Mouse (Mus musculus): ENCODE measurements around the gene Clec2d. TPM values are rescaled to one million over a fixed set of nuclear protein-coding genes. Genes with fewer than 3 reads are reported as not detected.
"Not testable (repeated sequence)": the region's sequence is repeated elsewhere in the genome, so short reads cannot be mapped to it uniquely, and the experiment has no call there.

Gene Clec2d
- polyA plus RNA-seq, 1 experiment, result 14.0 TPM

DNA sequence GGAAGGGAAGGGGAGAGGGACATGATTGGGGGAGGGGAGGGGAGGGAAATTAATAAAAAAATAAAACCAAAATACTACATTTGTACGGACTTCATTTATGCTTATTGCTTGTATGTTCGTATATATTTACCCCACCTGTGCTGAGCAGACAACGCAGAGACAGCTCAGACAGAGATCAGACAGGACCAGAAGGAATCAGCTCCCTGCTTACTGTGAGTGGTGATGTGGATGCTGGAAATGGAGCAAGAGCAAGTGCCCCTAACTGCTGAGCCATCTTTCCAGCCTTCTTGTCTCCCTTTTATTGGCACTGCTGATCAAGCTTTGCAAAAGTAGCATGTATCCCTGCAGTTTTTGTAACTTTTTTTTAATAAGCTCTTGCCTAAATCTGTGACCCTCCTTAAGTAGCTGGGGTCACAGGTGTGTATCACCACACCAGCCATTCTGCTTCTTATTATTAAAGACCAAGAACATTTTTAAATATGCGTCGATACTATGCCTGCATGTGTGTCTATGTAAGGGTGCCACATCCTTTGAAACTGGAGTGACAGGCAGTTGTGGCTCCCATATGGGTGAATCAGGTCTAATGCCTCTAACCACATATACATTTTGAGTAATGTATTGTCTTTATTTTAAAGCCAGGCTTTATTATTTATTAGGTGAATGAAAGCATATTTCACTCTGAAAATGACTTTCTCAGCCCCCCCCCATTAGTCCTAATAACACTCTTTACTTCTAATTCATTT, 6.2 kb downstream of the Clec2d start:
- no peak for DNase-seq (ENCODE audit: extremely low spot score in 1 of 2, low spot score in 1 of 2)

DNA sequence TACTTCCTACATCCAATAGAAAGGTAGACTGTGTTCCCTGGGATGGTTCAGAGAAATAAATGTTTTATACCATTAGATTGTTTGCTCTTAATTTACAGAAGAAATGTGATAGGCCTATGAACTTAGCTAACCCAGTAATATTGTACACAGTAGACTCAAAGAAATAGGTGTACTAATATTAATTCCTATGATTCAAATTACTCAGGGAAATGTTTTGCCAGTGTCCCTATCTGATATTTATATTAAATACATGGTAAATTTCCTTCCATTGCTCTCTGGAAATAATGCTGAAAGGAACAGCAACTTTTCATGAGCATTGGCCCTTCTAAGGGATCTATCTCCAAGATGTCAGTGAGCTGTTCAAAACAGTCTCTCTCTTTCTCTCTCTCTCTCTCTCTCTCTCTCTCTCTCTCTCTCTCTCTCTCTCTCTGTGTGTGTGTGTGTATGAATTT, 6.8 kb downstream of the Clec2d start:
- no peak for DNase-seq (ENCODE audit: extremely low spot score in 1 of 2, low spot score in 1 of 2)

DNA sequence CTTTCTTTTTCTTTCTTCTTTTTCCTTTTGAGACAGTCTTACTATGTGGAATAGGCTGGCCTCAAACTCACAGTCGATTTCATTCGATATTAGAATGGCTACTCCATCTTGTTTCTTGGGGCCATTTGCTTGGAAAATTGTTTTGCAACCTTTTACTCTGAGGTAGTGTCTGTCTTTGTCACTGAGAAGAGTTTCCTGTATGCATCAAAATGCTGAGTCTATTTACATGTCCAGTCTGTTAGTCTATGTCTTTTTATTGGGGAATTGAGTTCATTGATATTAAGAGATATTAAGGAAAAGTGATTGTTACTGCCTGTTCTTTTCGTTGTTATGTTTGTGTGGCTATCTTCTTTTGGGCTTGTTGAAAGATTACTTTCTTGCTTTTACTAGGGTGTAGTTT, 7.4 kb downstream of the Clec2d start:
- not testable (repeated sequence) for DNase-seq (ENCODE audit: extremely low spot score in 1 of 2, low spot score in 1 of 2)

DNA sequence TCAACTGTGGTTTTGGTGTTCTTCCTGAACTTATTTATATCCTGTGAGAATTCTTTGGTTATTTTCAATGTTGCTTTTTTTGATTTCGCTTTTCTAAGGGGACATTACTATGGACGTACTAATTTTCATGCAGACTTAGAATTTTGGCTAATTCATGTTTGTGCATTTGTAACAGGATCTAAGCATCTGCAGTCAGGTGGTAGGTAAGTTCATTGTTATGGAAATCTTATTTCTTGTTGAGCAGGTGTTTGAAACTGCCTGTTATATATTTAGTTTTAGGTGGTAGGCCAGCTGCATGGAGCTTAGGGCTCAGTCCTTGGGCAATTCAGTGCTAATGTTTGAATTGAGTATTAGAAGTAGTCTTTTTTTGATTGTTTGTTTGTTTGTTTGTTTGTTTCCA, 13.0 kb downstream of the Clec2d start:
- DNase-seq (ENCODE audit: extremely low spot score in 1 of 2, low spot score in 1 of 2), result no peak

DNA sequence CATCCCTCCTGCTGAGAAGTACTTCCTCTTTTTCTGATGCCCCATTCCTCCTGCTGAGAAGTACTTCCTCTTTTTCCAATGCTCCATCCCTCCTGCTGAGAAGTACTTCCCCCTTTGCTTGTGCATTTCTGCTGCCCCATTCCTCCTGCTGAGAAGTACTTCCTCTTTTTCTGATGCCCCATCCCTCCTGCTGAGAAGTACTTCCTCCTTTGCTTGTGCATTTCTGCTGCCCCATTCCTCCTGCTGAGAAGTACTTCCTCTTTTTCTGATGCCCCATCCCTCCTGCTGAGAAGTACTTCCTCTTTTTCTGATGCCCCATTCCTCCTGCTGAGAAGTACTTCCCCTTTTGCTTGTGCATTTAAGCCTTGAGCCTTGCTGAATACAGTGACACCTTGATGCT, 19.7 kb downstream of the Clec2d start:
- DNase-seq (ENCODE audit: extremely low spot score in 1 of 2, low spot score in 1 of 2), result not testable (repeated sequence)

DNA sequence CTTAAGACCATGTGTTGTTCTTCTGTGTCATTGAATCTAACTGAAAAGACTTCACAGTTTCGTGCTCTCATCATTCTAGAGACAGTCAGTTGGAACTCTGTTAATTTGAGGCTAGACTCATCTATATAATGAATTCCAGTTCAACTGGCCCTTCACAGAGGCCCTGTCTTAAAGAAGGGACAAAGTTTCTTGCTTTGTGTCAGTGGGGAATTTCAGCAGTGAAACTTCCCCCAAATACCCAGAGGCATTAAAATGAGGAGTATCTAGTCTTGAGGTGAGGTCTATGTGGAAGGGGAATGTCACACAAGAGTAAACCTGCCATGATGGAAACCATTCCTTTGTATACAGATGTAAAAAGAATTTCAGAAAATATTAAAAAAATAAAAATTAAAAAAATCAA, 21.9 kb downstream of the Clec2d start:
- no peak for DNase-seq (ENCODE audit: extremely low spot score in 1 of 2, low spot score in 1 of 2)

DNA sequence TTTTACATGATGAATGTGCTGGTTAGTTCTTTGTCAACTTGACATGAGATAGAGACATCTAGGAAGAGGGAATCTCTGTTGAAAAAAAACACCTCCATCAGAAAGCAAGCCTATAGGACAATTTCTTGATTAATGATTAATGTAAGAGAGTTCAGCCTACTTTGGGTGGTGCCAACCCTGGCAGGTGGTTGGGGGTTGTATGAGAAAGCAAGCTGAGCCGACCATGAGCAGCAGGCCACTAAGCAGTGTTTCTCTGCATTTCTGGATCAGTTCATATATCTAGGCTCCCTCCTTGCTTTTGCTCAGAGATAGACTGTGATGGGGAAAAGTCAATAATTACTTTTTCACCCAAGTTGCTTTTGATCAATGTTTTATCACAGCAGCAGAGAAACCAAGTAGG, 23.9 kb downstream of the Clec2d start:
- DNase-seq (ENCODE audit: extremely low spot score in 1 of 2, low spot score in 1 of 2), result no peak

DNA sequence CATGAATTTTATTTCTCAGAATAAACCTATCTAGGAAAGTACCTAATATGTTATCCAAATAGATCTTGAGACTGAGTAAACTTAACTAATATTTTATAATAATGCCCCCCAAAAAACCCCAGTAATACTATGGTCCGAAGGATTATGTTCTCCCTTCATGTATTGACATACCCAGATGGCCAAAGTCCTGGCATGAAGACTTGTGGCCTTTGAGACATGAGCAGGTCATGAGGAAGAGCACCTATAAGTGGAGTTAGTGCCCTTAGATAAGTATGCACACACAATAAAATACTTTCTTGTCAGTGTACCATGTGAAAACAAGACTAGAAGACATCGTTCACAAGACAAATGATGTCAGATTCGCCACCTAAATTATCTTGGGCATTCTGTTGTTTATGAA, 24.4 kb downstream of the Clec2d start:
- DNase-seq (ENCODE audit: extremely low spot score in 1 of 2, low spot score in 1 of 2), result no peak

DNA sequence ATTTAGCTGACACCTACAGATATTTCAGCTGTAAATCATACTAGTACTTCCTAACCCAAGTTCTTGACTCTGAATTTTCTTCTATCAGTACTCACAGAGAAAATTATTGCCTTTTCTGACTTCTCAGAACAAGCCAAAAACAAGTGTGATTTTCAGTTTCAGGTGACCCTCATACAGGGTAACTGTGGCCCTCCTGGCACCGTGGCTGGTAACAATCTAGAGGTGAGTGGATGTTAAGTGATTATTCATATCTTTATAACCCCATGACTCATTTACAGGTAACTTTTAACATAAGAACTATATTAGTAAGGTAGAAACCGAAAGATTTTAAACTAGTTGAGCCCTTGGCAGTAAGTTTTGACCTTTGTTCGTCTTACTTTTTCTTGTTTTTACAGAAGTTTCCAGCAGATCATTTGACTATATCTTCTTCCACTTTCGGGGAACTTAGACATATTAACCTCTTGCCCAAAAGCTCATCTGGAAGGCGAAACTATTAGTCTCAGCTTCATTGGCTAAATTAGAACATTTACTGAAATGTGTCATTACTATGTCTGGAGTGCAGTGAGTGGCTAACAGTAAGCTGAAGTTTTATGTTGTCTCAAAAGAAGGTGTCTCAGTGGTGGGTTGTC, 28.6 kb downstream of the Clec2d start:
- DNase-seq (ENCODE audit: extremely low spot score in 1 of 2, low spot score in 1 of 2), result no peak

DNA sequence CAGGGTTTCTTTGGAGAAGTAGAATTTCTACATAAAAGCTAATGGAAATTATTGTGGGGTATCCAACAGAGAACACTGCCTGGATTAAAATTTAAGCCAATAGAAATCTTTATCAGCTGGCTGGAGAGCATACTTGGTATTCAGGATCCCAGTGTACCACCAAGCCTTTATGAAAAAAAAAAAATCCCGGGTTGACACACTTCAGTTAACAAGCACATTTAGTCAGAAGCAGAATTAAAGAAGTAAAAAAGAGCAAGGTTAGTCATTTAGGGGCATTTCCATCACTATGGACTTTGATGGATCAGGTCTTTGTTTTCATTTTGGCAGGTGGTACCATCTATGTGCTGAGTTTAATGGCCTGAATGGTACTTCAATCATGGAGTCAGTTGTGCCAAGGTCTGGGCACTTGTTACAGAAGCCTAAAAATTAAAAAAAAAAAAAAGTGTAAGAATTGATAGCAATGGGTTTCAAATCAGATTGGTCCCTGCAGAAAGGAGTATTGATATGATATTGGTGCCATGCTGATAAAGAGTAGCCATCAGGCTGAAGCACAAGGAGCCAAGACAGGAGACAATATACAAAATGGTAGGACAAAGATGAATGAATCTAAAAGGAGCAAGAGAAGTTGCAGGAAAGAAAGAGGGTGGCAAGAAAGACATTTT, 29.5 kb downstream of the Clec2d start:
- no peak for DNase-seq (ENCODE audit: extremely low spot score in 1 of 2, low spot score in 1 of 2)

DNA sequence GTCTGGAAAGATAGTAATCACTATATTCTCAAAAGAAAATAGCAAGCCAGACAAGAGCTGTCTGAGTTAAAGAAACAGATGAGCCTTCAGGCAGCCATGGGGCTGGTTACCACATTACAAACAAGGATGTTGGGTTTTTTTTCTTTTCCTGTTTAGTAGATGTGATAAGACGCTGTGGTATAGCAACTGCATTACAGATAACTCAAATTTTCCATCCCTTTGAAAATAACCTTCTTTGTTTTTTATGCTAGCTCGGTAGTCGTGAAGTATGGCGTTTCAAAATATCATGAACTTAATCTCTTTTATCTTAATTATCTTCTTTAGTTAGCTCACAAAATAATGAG, 30.0 kb downstream of the Clec2d start:
- no peak for DNase-seq (ENCODE audit: extremely low spot score in 1 of 2, low spot score in 1 of 2)

DNA sequence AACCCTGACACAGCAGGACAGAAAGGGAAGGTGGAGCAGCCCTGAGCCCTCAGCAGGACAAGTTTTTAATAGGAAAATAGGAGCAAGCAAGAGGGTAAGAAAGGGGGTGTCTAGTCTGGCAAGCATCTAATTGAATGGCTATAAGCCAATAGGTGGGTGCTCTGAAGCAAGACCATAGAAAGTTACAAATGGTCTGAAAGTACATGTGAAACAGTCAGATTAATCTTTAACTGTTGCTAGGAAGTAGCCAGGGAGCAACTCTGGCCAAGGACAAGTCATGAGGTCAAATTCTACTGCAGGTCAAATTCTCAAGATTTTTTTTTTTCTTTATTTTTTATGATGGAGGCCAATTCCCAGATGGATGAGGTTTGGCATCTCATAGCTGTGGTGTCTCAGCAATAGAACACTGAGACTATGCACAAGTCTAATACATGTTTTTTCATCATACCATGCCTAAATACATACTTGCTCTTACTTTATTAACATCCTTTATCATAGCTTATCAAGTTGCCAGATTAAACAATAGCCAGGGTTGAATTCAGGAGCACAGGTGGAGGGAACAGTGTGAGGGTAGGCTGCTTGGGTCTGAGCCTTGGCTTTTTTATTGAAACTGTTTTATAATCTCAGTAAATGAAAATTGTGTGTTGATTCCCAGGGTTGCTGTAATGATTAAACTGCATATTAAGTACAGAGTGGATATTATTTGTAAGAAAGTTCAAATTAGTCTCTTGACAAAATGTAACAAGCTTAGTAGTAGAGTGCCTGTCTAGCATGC, 32.2 kb downstream of the Clec2d start:
- no peak for DNase-seq (ENCODE audit: extremely low spot score in 1 of 2, low spot score in 1 of 2)

DNA sequence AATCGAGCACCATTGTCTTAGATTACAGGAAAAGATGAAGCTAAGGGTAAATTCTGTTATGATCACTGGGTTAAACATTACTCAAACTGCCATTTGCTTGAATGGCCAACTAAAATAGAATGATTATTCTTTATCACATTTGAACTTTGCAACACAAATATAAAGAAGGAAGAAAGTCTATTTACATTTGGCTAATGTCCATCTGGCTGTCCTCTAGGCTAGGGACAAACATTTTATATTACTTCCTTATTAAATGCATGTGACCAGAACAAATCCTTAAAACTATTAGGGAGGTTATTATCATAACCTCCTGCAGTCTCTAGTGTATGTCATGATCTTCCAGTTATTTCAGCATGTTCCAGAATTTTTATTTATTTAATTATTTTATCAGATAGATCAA, 33.1 kb downstream of the Clec2d start:
- DNase-seq (ENCODE audit: extremely low spot score in 1 of 2, low spot score in 1 of 2), result no peak

DNA sequence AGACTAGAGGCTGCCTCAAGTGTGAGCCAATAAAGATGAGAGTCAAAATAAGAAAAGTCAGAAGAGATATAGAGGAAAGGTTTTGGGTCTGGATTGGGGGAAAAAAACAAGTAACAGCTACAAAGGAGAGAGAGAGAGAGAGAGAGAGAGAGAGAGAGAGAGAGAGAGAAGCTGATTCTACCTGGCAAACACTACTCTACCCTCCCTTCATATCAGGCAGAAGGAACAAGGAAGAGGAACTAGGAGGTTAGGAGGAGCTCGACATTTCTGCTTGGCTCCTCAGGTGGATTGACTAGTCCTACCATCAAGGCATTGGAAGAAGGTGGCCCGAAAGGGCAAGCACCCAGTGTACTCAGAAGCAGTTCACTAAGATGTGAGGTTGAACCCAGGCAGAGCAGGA, 33.8 kb downstream of the Clec2d start:
- DNase-seq (ENCODE audit: extremely low spot score in 1 of 2, low spot score in 1 of 2), result no peak

DNA sequence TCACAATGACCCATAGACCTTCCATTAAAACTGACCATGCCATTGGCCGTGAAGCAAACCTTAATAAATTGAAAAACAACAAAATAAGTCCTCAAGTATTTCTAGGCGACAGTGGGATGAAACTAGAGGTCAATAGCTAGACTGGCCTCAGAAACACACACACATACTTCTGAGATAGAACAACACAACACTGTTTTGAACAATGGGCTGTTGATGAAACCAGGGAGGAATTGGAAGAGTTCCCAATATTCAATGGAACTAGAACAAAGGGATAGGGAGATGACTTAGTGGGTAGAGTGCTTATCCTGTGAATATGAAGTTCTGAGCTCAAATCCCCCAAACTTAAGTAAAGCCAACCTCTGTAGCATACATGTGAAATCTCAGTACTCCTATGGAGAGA, 34.6 kb downstream of the Clec2d start:
- DNase-seq (ENCODE audit: extremely low spot score in 1 of 2, low spot score in 1 of 2), result no peak

DNA sequence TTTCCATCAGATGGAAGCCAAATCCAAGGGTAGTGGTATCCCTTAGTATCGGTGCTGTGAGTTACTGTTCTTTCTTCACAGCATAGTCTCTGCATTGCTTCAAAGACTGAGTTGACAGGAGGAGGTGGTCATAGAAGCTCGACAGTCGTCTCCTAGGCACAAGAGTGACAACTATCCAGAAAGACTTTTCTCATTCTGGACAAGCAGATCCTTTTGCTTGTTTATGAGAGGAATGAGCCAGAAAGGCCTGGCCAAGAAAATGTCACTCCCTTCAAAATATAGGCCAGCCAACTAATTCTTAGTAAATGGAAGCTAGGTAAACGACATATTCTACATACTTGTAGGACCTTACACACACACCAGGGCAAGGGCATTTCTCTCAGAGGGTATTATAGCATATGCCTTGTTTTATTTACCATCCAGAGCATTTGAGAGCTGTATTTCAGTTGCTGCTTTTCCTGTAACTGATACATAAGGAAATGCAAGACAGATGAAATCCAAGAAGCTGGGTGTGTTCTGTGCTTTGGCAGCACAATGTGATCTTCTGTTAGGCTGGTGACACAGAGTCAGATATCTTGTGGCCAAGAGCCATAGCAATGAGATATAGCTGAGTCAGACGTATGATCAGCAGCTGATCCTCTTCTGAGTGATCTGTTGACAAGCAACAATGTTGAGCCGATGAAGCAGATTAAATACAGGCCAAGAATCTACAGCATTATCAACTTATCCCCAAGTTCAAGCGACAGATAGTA, 35.6 kb downstream of the Clec2d start:
- DNase-seq (ENCODE audit: extremely low spot score in 1 of 2, low spot score in 1 of 2), result no peak

DNA sequence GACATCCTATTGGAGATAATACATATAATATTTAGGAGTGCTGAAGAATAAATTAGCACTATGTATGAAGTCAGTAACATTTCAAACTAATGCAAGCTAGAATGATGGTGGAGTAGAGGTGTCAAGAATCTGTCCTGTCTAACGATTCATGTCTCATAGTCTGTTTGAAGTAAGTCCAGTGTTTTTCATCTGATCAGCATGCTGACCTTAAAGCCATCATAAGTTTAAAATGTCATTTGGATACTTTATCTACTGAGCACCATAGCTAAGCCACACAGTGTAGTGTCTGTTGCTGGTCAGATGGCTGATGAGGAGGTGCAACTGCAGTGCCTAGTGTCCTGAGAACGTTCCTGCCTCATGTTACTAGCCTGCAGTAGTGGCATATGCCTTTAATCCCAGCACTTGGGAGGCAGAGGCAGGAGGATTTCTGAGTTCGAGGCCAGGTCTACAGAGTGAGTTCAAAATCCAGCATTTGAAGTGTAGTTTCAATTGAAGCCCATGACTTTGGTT, 36.4 kb downstream of the Clec2d start:
- DNase-seq (ENCODE audit: extremely low spot score in 1 of 2, low spot score in 1 of 2), result no peak

DNA sequence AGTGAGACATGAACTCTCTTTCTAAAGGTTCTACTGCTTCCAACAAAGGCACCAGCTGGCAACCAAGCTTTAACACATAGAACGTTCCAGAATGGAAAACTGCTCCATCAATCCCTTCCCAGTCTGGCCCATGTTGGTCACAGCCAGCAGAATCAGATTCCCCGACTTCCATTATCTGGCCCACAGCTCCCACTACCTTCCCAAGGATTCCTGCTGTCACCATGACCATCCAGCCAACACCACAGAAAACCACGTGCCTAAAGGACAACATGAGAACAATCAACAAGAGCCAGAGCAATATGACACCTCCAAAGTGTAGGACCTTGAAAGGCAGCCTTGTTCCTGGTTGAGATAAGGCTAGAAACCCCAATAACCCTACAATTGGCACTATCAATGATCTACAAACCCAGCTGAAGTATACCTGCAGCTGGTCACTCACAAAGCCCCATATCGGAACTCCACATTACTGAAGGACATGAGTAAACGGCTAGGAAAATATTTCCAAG, 37.8 kb downstream of the Clec2d start:
- DNase-seq (ENCODE audit: extremely low spot score in 1 of 2, low spot score in 1 of 2), result no peak

DNA sequence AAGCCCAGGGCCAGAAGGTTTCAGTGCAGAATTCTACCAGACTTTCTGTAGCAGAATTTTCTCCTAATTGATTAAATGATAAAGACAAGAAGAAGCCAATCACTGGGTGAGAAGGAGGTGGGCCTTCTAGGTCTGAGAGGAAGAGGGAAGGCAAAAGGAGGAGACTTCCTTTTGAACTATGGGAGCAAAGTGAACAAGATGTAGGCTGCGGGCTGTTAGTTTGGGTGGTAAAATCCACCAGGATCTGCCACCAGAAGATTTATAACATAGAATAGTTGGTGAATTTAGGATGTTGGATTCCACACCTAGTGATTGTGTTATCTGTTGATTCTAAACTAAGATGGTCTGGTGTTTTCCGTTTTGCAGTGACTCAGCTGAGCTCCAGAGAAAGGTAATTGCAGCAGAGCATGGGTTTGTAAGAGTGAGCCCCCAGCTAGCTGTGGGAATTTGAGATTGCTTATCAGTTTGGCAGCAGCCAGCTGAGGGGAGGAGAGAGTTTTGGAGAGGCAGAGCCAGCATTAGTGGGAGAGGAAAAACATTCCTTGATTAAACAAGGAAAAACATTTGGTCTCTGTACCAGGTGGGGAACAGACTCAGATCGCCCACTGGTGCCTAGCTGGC, 39.6 kb downstream of the Clec2d start:
- DNase-seq (ENCODE audit: extremely low spot score in 1 of 2, low spot score in 1 of 2), result no peak

DNA sequence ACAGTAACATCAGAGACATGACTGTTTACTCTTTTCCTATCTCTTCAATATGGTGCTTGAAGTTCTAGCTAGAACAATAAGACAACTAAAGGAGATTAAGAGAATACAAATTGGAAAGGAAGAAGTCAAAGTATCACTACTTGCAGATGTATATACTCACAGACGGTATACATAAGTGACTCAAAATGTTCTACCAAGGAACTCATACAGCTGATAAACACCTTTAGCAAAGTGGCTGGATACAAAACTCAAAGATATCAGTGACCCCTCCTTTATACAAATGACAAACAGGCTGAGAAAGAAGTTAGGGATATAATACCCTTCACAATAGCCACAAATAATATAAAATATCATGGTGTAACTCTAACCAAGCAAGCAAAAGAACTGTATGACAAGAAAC, 40.6 kb downstream of the Clec2d start:
- DNase-seq (ENCODE audit: extremely low spot score in 1 of 2, low spot score in 1 of 2), result no peak

Measured in frontal cortex, adult 2 months (tissue).